Comparison of ENCODE assay signal across 21 mouse cellular contexts in the genomic region with DNA sequence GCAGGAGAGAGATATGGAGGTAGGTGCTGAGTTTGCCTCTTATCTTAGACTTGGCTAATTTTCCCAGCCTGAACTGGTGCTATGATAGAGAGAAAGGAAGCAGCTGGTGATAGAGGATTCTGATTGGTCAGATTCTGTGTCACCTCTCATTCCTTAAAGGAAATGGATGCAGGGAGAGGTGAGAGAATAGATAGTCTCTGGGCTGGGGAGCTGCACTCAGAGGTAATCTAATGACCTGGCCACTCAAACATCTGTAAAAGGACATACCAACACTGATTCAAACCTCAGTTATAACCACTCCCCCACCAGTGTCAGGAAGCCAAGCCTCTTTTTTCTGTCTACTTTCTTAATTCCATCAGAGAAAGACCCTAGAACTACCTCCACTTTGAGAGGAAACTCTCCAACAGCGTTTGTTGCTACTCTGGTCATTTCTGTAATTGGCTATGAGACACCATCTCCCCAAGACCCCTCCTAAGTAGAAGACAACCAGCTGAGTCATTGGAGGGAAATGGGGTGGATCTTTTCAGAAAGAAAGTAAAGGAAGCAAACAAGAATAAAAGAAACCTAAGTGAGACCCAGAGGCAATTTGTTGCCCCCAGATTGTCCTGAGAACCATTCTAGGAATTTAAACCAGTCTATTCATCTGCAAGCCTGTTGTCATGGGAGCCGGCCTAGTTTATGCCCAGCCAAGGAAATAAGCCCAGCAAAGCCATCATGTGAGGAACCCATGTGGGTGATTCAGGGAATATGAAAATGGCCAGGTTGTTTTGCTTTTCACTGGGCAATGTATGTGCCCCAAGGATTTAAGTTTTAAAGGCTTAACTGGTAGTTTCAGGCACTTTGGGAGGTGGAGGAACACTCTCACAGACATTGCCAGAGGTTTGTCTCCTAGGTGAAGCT. TPM values are rescaled to one million over a fixed set of nuclear protein-coding genes. Genes with fewer than 3 reads are reported as not detected.
"Had no signal": no experiment of that assay in that cellular context is flagged by ENCODE, and none has a peak within 500 bp of the region (broad histone marks: within the 10 kb centered on the region; RNA-seq: fewer than 3 reads in every experiment).

No protein-coding gene starts in this region.

- ATAC-seq: lung, postnatal 0 days had no signal

- H3K9me3 ChIP-seq: limb, embryonic 10.5 days; liver, embryonic 15.5 days; midbrain, embryonic 10.5 days; neural tube, embryonic 12.5 days had no signal

- H3K27ac ChIP-seq: kidney, postnatal 0 days; left cerebral cortex, adult 2 months; limb, embryonic 10.5 days; liver, embryonic 15.5 days; midbrain, embryonic 10.5 days; neural tube, embryonic 12.5 days had no signal

- H3K27me3 ChIP-seq: liver, embryonic 15.5 days; neural tube, embryonic 12.5 days had no signal

- H3K4me3 ChIP-seq: left cerebral cortex, adult 2 months; limb, embryonic 10.5 days; liver, embryonic 15.5 days; midbrain, embryonic 10.5 days; neural tube, embryonic 12.5 days had no signal

- H3K36me3 ChIP-seq: limb, embryonic 10.5 days; liver, embryonic 15.5 days; midbrain, embryonic 10.5 days; neural tube, embryonic 12.5 days had no signal

- H3K4me1 ChIP-seq: liver, embryonic 15.5 days; neural tube, embryonic 12.5 days had no signal

- H3K9ac ChIP-seq: liver, embryonic 15.5 days; neural tube, embryonic 12.5 days had no signal

- H3K4me2 ChIP-seq: liver, embryonic 11.5 days; liver, embryonic 15.5 days; neural tube, embryonic 12.5 days had no signal

- DNase-seq: kidney, adult 9 months; kidney, postnatal 36 days; lung, adult 2 months; lung, postnatal 36 days; midbrain, embryonic 14.5 days; right cerebral cortex, postnatal 25 days; thymus, postnatal 36 days had no signal

RNA-seq across cellular contexts. Expression of a gene that starts 38.7 kb away (rescaled TPM):
- total RNA-seq: monocyte, adult 5-6 weeks; neutrophil, adult 5-6 weeks had no signal
- polyA plus RNA-seq: liver, embryonic 11.5 days; liver, embryonic 15.5 days; lung, adult 2 months; lung, postnatal 0 days; small intestine, adult 2 months; stomach, embryonic 14.5 days; thymus, postnatal 0 days had no signal

RNA-seq across cellular contexts. Expression of a gene that starts 38.9 kb away (rescaled TPM):
- total RNA-seq: megakaryocyte, adult 5-6 weeks; monocyte, adult 5-6 weeks; neutrophil, adult 5-6 weeks had no signal
- polyA plus RNA-seq: lung, postnatal 0 days had no signal
